Mouse (Mus musculus): ENCODE results near the gene Mrgpre. TPM values are rescaled to one million over a fixed set of nuclear protein-coding genes. Genes with fewer than 3 reads are reported as not detected.

The Mrgpre gene
- total and polyA plus RNA-seq, 3 experiments, result 0.15 to 0.18 TPM; not detected in 1

GRCm38 (mm10) chr7:143826985-143827384, 42.7 kb upstream of the Mrgpre start:
- Histone ChIP-seq H3K4me3 (ENCODE audit: control insufficient read depth in 1 of 2, insufficient read depth in 1 of 2, low read depth in 2 of 2, low read length in 2 of 2) (no peak overlapping the region), H3K27me3 (ENCODE audit: control insufficient read depth in 1 of 2, insufficient read depth in 2 of 2, low read length in 2 of 2) (no peaks in the 10 kb centered on the region), H3K36me3 (ENCODE audit: control insufficient read depth in 1 of 2, insufficient read depth in 2 of 2, low read length in 2 of 2) (peaks cover 0 to 7% of the 10 kb centered on the region in 2 experiments; a peak in 2 of 4 replicates), H3K79me2 (ENCODE audit: control insufficient read depth, insufficient read depth, low read length, poor library complexity) (peaks cover 6% of the 10 kb centered on the region), H3K9ac (ENCODE audit: control insufficient read depth, low read depth, low read length, poor library complexity, severe bottlenecking) (no peak overlapping the region), H3K27ac (ENCODE audit: control insufficient read depth, low read depth, low read length) (no peak overlapping the region), H3K4me1 (ENCODE audit: control insufficient read depth in 1 of 2, insufficient read depth in 2 of 2, low read length in 2 of 2) (peaks cover 0 to 14% of the 10 kb centered on the region in 2 experiments; a peak in 3 of 4 replicates), H3K9me3 (replicated peaks; ENCODE audit: insufficient read depth, low read length) (no peaks in the 10 kb centered on the region)
- DNase-seq (ENCODE audit: low read depth, low spot score), result no peak
- no peak for TF ChIP-seq EP300 (IDR thresholded peaks at IDR 0.05; ENCODE audit: low read depth in 1 of 2, low read length in 2 of 2)
- no peak for TF ChIP-seq RAD21 (IDR thresholded peaks at IDR 0.05; ENCODE audit: low read depth, low read length)
- TF ChIP-seq ZKSCAN1 (IDR thresholded peaks at IDR 0.05; ENCODE audit: low read depth, low read length), result no peak
- no peak for TF ChIP-seq USF2 (IDR thresholded peaks at IDR 0.05; ENCODE audit: borderline replicate concordance in 1 of 2, insufficient read depth in 1 of 2, low read depth in 1 of 2, low read length in 2 of 2)
- TF ChIP-seq ZC3H11A (IDR thresholded peaks at IDR 0.05; ENCODE audit: low read depth, low read length), result no peak
- no peak for TF ChIP-seq POLR2AphosphoS2 (IDR thresholded peaks at IDR 0.05; ENCODE audit: low read length)
- no peak for TF ChIP-seq JUND (IDR thresholded peaks at IDR 0.05; ENCODE audit: low read depth, low read length)
- no peak for TF ChIP-seq TAL1 (IDR thresholded peaks at IDR 0.05; ENCODE audit: low read length)
- no peak for TF ChIP-seq NELFE (IDR thresholded peaks at IDR 0.05; ENCODE audit: low read depth, low read length)
- TF ChIP-seq SMC3 (IDR thresholded peaks at IDR 0.05; ENCODE audit: low read depth, low read length), result no peak

- peaks cover 0 to 4% of the 10 kb centered on the region in 2 experiments; a peak in 2 of 4 replicates for H3K36me3 ChIP-seq (ENCODE audit: control insufficient read depth in 1 of 2, insufficient read depth in 2 of 2, low read length in 2 of 2)
- peak overlapping the region; percentile 96 for H3K27ac ChIP-seq (ENCODE audit: control insufficient read depth, low read depth, low read length)
- no peaks in the 10 kb centered on the region for H3K27me3 ChIP-seq (ENCODE audit: control insufficient read depth in 1 of 2, insufficient read depth in 2 of 2, low read length in 2 of 2)
- peak overlapping the region; percentile 83 to 87 for H3K4me3 ChIP-seq (ENCODE audit: control insufficient read depth in 1 of 2, insufficient read depth in 1 of 2, low read depth in 2 of 2, low read length in 2 of 2)
- DNase-seq (ENCODE audit: low read depth, low spot score), result no peak
- H3K4me1 ChIP-seq (ENCODE audit: control insufficient read depth in 1 of 2, insufficient read depth in 2 of 2, low read length in 2 of 2), result peaks cover 0 to 11% of the 10 kb centered on the region in 2 experiments; a peak in 2 of 4 replicates
- no peak for TF ChIP-seq E2F4 (IDR thresholded peaks at IDR 0.05; ENCODE audit: borderline replicate concordance, low read depth, low read length)
- TF ChIP-seq MAFK (IDR thresholded peaks at IDR 0.05; ENCODE audit: borderline replicate concordance, low read depth, low read length), result no peak
- 0 out of 2 replicates have a peak, but pooled peaks have one; percentile 8 for TF ChIP-seq MAZ (IDR thresholded peaks at IDR 0.05; ENCODE audit: low read depth, low read length)
- no peak for TF ChIP-seq NELFE (IDR thresholded peaks at IDR 0.05; ENCODE audit: low read depth, low read length)
- TF ChIP-seq ZMIZ1 (IDR thresholded peaks at IDR 0.05; ENCODE audit: low read depth, low read length), result no peak
- no peak for TF ChIP-seq KAT2A (conservative IDR thresholded peaks at IDR 0.05; ENCODE audit: low read depth, low read length)
- TF ChIP-seq CTCF (IDR thresholded peaks at IDR 0.05 in 2 of 3, conservative IDR thresholded peaks at IDR 0.05 in 1 of 3; ENCODE audit: control insufficient read depth in 1 of 3, insufficient read depth in 1 of 3, low read depth in 2 of 3, low read length in 3 of 3, poor library complexity in 1 of 3, severe bottlenecking in 1 of 3), result 0 out of 6 replicates have a peak, but pooled peaks of 1 of the 3 experiments have one; percentile 3
- no peak for TF ChIP-seq CHD2 (IDR thresholded peaks at IDR 0.05; ENCODE audit: low read length)
- no peak for TF ChIP-seq RAD21 (IDR thresholded peaks at IDR 0.05; ENCODE audit: low read depth, low read length)
- TF ChIP-seq RCOR1 (IDR thresholded peaks at IDR 0.05; ENCODE audit: low read depth, low read length), result no peak
- TF ChIP-seq ETS1 (IDR thresholded peaks at IDR 0.05; ENCODE audit: low read depth, low read length), result no peak
- TF ChIP-seq USF1 (IDR thresholded peaks at IDR 0.05; ENCODE audit: low read depth, low read length), result no peak
- no peak for TF ChIP-seq SMC3 (IDR thresholded peaks at IDR 0.05; ENCODE audit: low read depth, low read length)
- TF ChIP-seq ZKSCAN1 (IDR thresholded peaks at IDR 0.05; ENCODE audit: low read depth, low read length), result no peak
- TF ChIP-seq MAX (IDR thresholded peaks at IDR 0.05; ENCODE audit: low read length), result no peak
- peak overlapping the region; percentile 97 for H3K9ac ChIP-seq (ENCODE audit: control insufficient read depth, low read depth, low read length, poor library complexity, severe bottlenecking)
- H3K9me3 ChIP-seq (replicated peaks; ENCODE audit: insufficient read depth, low read length), result no peaks in the 10 kb centered on the region
- peaks cover 4% of the 10 kb centered on the region for H3K79me2 ChIP-seq (ENCODE audit: control insufficient read depth, insufficient read depth, low read length, poor library complexity)
These were observed 38.9 kb upstream of the Mrgpre start for GRCm38 (mm10) chr7:143823266-143823605.

Data from MEL (cell line).